Mouse (Mus musculus) forebrain, embryonic 10.5 days (tissue): ENCODE measurements at regions not wholly inside any gene's neighbourhood (a gene's known extent, or its start where the extent isn't known, plus 50 kb on each side); places are given as distances from the start of the nearest gene placed in this dataset.

Source experiments
- DNase-seq: peaks from one replicate; pipeline ENCODE4 v3.0.0-alpha.2; 2017; ENCODE audit warnings: low spot score; ENCODE audit errors: extremely low spot score
- H3K27ac ChIP-seq: fragments of 300-500 bp; sonication (generic); 2 replicates; pipeline ENCODE4 v1.5.1; 2016; ENCODE audit warnings: mild to moderate bottlenecking
- H3K27me3 ChIP-seq: fragments of 300-500 bp; sonication (generic); 2 replicates; pipeline ENCODE4 v1.6.1; 2016; ENCODE audit warnings: mild to moderate bottlenecking; ENCODE audit not compliant: poor library complexity, severe bottlenecking
- H3K36me3 ChIP-seq: fragments of 300-500 bp; sonication (generic); replicated peaks from 2 replicates; pipeline ENCODE4 v1.6.1; 2016; ENCODE audit warnings: mild to moderate bottlenecking, moderate library complexity
- H3K4me1 ChIP-seq: fragments of 300-500 bp; sonication (generic); 2 replicates; pipeline ENCODE4 v1.6.1; 2016
- H3K4me3 ChIP-seq: fragments of 300-500 bp; sonication (generic); 2 replicates; pipeline ENCODE4 v1.5.1; 2016; ENCODE audit warnings: mild to moderate bottlenecking, moderate library complexity
- H3K9me3 ChIP-seq: fragments of 300-500 bp; sonication (generic); 2 replicates; pipeline ENCODE4 v1.6.1; 2016; ENCODE audit warnings: mild to moderate bottlenecking, moderate library complexity
- WGBS: fragments of 180-500 bp; shearing (Covaris S2); methylation state at CpG from one replicate; pipeline ENCODE4 v1.1.7; 2016; 5-methylcytosine and 5-hydroxymethylcytosine counted together

GRCm38 (mm10) chr3:134466611-134467010 lies 230.3 kb downstream of the Cxxc4 start:
- no peak overlapping the region for H3K4me3 ChIP-seq
- H3K36me3 ChIP-seq = no peaks in the 10 kb centered on the region
- H3K27me3 ChIP-seq = no peaks in the 10 kb centered on the region
- 86% methylated on average over 1 of the region's 1 CpGs for WGBS
- no peaks in the 10 kb centered on the region for H3K4me1 ChIP-seq
- no peaks in the 10 kb centered on the region for H3K9me3 ChIP-seq
- no peak overlapping the region for H3K27ac ChIP-seq
- no peak for DNase-seq

- H3K27ac ChIP-seq = no peak overlapping the region
- no peak for DNase-seq
- no peaks in the 10 kb centered on the region for H3K4me1 ChIP-seq
- H3K9me3 ChIP-seq = no peaks in the 10 kb centered on the region
- WGBS = 79% methylated on average over 2 of the region's 2 CpGs
- H3K27me3 ChIP-seq = no peaks in the 10 kb centered on the region
- H3K4me3 ChIP-seq = no peak overlapping the region
- H3K36me3 ChIP-seq = no peaks in the 10 kb centered on the region
Measured at GRCm38 (mm10) chr3:134487280-134487679, 251.0 kb downstream of the Cxxc4 start.

DNA sequence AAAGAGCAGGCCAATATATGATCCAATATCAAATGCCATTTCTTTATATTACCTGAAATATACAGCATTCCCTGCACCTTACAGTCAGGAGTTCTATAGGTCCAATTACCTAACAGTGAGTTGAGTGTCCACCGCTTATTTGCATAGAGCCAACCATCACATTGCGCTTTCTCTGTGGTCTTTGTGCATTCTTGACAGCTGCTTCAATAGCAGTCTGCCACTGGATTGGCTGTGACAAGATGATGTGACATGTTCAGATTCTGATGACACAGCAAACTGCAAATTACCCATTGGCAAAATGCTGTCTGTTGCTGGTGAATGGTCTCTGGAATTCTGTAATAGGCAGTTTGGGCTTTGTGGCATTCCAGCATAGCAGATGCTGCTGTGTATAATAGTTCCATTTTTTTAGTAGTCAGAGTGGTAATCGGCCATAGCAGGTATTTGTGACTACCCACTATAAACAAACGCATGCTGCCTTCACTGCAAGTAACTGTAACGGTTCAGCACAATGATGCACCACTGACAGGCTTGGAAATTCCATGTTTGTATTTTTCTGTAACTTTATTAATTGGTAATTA lies 253.8 kb downstream of the Cxxc4 start:
- Histone ChIP-seq H3K4me1 (no peaks in the 10 kb centered on the region), H3K4me3 (no peak overlapping the region), H3K36me3 (no peaks in the 10 kb centered on the region), H3K27me3 (no peaks in the 10 kb centered on the region), H3K27ac (no peak overlapping the region), H3K9me3 (no peaks in the 10 kb centered on the region)
- 89% methylated on average over 5 of the region's 5 CpGs for WGBS
- DNase-seq = no peak

GRCm38 (mm10) chr3:134509702-134510101 lies 273.4 kb downstream of the Cxxc4 start:
- no peak overlapping the region for H3K4me3 ChIP-seq
- WGBS = 86% methylated on average over 6 of the region's 6 CpGs

DNA sequence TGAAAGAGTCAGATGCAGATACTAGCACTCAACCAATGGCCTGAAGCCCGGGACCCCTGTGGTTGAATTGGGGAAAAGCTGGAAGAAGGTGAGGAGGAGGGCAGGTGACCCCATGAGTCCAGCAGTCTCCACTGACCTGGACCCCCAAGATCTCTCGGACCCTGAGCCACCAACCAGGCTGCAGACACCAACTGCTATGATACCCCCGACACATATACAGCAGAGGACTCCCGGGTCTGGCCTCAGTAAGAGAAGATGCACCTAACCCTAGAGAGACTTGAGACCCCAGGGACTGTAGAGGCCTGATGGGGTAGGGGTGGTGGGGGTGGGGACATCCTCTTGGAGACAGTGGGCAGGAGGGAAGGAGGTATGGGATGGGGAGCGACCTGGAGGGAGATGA lies 289.5 kb downstream of the Cxxc4 start:
- WGBS = 84% methylated on average over 5 of the region's 5 CpGs
- H3K4me1 ChIP-seq = no peaks in the 10 kb centered on the region
- no peak overlapping the region for H3K27ac ChIP-seq
- H3K27me3 ChIP-seq = no peaks in the 10 kb centered on the region
- no peak overlapping the region for H3K4me3 ChIP-seq
- no peak for DNase-seq
- no peaks in the 10 kb centered on the region for H3K36me3 ChIP-seq
- H3K9me3 ChIP-seq = no peaks in the 10 kb centered on the region

More at GRCm38 (mm10) chr3:134509702-134510101, 273.4 kb downstream of the Cxxc4 start:
- no peaks in the 10 kb centered on the region for H3K9me3 ChIP-seq
- DNase-seq = no peak
- no peaks in the 10 kb centered on the region for H3K27me3 ChIP-seq
- no peak overlapping the region for H3K27ac ChIP-seq
- no peaks in the 10 kb centered on the region for H3K36me3 ChIP-seq
- H3K4me1 ChIP-seq = no peaks in the 10 kb centered on the region

DNA sequence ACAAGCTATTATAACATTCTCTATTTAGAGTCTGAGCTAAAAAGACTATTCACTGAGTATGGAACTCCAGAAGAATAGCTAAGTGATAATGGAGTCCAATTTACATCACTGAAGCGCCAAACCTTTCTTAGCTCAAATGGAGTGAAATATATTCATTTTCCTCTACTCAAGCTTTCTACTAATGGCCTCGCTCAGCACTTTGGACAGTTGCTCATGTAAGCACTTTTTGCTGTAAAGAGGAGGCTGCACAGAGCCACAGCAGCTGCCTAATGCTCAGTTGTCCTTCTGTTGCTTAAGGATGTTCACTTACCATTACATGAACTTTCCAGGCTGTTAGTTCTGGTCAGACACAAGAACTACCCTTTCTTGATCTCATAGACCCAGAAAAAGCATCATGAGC lies 268.7 kb upstream of the Tacr3 start:
- H3K9me3 ChIP-seq = no peaks in the 10 kb centered on the region
- no peak overlapping the region for H3K4me3 ChIP-seq
- no peaks in the 10 kb centered on the region for H3K36me3 ChIP-seq
- no peaks in the 10 kb centered on the region for H3K4me1 ChIP-seq
- DNase-seq = no peak
- H3K27ac ChIP-seq = no peak overlapping the region
- WGBS = 81% methylated on average over 2 of the region's 2 CpGs
- no peaks in the 10 kb centered on the region for H3K27me3 ChIP-seq

DNA sequence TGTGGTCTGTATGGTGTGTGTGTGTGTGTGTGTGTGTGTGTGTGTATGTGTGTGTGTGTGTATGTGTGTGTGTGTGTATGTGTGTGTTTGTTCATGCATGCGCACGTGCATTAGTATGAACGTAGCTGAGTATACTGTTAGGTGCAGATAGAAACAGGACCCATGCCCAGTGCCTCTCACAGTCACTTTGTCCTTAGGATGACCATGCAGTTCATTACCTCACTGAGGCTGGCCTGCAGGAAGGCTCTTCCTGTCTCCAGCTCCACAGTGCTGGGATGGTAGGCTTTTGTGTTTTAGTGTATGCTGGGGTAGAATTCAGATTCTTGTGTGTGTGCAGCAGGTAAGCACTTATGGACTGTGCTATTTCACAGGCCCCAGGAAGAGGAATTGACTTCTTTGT lies 250.0 kb upstream of the Tacr3 start:
- Histone ChIP-seq H3K4me1 (no peaks in the 10 kb centered on the region), H3K27ac (no peak overlapping the region), H3K4me3 (no peak overlapping the region), H3K36me3 (no peaks in the 10 kb centered on the region), H3K27me3 (no peaks in the 10 kb centered on the region), H3K9me3 (no peaks in the 10 kb centered on the region)
- DNase-seq = no peak
- WGBS = 91% methylated on average over 3 of the region's 3 CpGs

- no peak for DNase-seq
- WGBS = 6% methylated on average over 2 of the region's 2 CpGs
- no peaks in the 10 kb centered on the region for H3K27me3 ChIP-seq
- no peak overlapping the region for H3K27ac ChIP-seq
- H3K9me3 ChIP-seq = no peaks in the 10 kb centered on the region
- no peak overlapping the region for H3K4me3 ChIP-seq
- H3K36me3 ChIP-seq = no peaks in the 10 kb centered on the region
- peaks cover 5% of the 10 kb centered on the region; the same call in 1 of the 2 replicates for H3K4me1 ChIP-seq
Measured at GRCm38 (mm10) chr3:134588630-134589029, 240.2 kb upstream of the Tacr3 start.

DNA sequence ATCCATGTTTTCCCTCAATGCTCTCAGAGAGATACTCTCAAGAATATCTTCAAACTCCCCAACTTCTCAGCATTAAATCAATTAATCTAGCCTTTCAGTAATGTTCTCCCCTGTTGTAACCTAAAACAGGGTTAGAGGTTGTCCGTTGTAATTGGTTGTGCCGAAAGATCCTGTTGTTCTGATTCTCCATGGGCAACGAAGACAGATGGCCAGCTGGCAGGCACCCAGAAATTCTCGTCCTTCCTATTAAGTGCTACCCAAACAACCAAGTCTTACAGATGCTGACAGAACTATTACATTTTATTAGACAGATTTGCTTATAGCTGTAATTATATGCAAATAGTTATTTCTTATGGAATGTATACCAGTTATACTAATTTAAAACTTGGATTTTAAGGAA lies 225.9 kb upstream of the Tacr3 start:
- H3K27me3 ChIP-seq = no peaks in the 10 kb centered on the region
- H3K36me3 ChIP-seq = no peaks in the 10 kb centered on the region
- 89% methylated on average over 4 of the region's 4 CpGs for WGBS
- H3K9me3 ChIP-seq = no peaks in the 10 kb centered on the region
- H3K4me3 ChIP-seq = no peak overlapping the region
- no peak for DNase-seq
- H3K4me1 ChIP-seq = peaks cover 8% of the 10 kb centered on the region
- no peak overlapping the region for H3K27ac ChIP-seq

GRCm38 (mm10) chr3:134605356-134605771 lies 223.4 kb upstream of the Tacr3 start:
- Histone ChIP-seq H3K27ac (no peak overlapping the region), H3K27me3 (no peaks in the 10 kb centered on the region), H3K36me3 (no peaks in the 10 kb centered on the region), H3K4me3 (no peak overlapping the region), H3K9me3 (no peaks in the 10 kb centered on the region), H3K4me1 (peaks cover 8% of the 10 kb centered on the region)
- DNase-seq = no peak
- 79% methylated on average over 6 of the region's 6 CpGs for WGBS

DNA sequence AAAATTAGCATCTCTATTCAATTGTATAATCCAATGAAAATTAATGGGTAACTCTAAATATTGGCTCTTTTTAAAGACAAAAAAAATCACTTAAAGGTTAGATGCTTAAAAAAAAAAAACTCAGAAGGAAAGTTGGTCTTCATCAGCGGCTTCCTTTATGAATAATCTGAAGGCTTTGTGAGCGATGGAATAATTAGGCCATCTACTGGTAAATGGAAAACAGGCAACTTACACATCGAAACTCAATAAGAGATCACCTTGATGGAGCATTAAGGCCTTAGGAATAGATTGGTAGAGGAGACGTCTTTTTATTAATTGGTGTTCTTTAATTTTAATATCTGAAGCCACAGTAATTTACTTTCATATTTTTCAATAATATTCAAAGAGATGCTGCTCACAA lies 218.6 kb upstream of the Tacr3 start:
- Histone ChIP-seq H3K27ac (no peak overlapping the region), H3K4me1 (peaks cover 9% of the 10 kb centered on the region), H3K36me3 (no peaks in the 10 kb centered on the region), H3K9me3 (no peaks in the 10 kb centered on the region), H3K4me3 (no peak overlapping the region), H3K27me3 (no peaks in the 10 kb centered on the region)
- 79% methylated on average over 4 of the region's 4 CpGs for WGBS
- DNase-seq = no peak

DNA sequence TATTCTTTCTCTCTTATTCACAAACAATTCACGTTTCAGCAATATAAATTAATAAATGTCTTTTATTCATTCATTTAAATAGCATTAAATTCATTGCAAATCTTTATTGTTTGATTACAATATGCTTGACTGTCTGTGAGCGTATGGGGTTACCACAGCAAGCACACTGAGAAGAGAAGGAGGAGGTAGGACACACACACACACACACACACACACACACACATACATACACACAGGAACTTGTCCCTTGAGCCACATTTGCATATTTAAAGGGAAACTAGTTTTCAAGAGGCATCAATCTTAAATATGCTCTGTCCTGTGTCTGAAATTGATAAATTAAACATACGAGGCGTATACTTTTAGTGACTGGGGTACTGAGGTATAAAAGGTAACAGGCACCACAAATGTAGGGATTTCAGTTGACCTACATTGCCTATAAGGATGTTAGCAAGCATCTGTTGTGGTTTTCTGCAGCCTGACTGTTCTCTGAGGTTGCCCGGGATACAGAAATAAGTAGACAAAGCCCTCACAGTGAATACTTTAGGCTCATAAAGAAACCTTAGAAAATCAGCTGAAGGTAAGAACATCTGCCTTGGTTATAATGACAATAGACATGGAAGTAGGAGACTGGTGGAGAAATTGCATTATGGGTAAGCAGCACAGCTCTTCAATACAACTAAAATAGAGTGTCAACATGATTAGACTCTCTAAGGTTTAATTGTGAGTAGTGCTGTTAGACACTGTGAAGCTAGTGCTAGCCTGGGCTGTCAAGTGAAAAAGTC lies 217.1 kb upstream of the Tacr3 start:
- no peaks in the 10 kb centered on the region for H3K9me3 ChIP-seq
- WGBS = 84% methylated on average over 5 of the region's 5 CpGs
- H3K27ac ChIP-seq = no peak overlapping the region
- peaks cover 5% of the 10 kb centered on the region; the same call in 1 of the 2 replicates for H3K4me1 ChIP-seq
- no peak for DNase-seq
- H3K4me3 ChIP-seq = no peak overlapping the region
- H3K36me3 ChIP-seq = no peaks in the 10 kb centered on the region
- H3K27me3 ChIP-seq = no peaks in the 10 kb centered on the region

DNA sequence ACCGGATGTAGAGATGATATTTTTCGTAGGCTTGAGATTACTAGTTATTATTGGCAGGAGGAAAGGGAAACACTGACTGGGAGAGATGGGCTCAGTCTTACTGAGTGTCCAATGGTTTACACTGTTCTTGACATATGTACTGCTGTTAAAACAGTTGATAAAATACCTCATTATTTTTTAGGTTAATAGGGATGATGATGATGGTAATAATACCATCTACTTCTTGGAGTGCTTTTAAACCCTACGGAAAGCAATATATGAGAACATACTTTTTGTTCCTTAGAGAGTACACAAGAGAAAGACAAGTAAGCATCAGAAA lies 216.6 kb upstream of the Tacr3 start:
- Histone ChIP-seq H3K4me3 (no peak overlapping the region), H3K27ac (no peak overlapping the region), H3K4me1 (peaks cover 5% of the 10 kb centered on the region; the same call in 1 of the 2 replicates), H3K36me3 (no peaks in the 10 kb centered on the region), H3K27me3 (no peaks in the 10 kb centered on the region), H3K9me3 (no peaks in the 10 kb centered on the region)
- WGBS = 88% methylated on average over 3 of the region's 3 CpGs
- no peak for DNase-seq
